Mouse (Mus musculus) G1E (cell line): ENCODE results near the gene Crabp2. TPM values are rescaled to one million over a fixed set of nuclear protein-coding genes. Genes with fewer than 3 reads are reported as not detected.

Experiments used
- ATAC-seq: 2 replicates; pipeline ENCODE4 v1.8.0; 2016; ENCODE audit warnings: mild to moderate bottlenecking; ENCODE audit not compliant: insufficient number of reproducible peaks, poor library complexity, low FRiP score, severe bottlenecking; ENCODE audit errors: extremely low read depth
- DNase-seq: peaks from one replicate; pipeline ENCODE4 v3.0.0; 2012; ENCODE audit warnings: low spot score
- H3K27me3 ChIP-seq: 2 replicates; pipeline ENCODE4 v1.6.1; 2012; ENCODE audit warnings: mild to moderate bottlenecking, low read length, inconsistent platforms; ENCODE audit not compliant: insufficient read depth
- H3K36me3 ChIP-seq: replicated peaks from 2 replicates; pipeline ENCODE3; 2012; ENCODE audit warnings: mild to moderate bottlenecking, inconsistent platforms
- H3K4me1 ChIP-seq: 2 replicates; pipeline ENCODE4 v1.6.1; 2012; ENCODE audit warnings: low read depth, low read length, inconsistent platforms, mixed read lengths; ENCODE audit not compliant: insufficient read depth
- H3K4me3 ChIP-seq: 2 replicates; pipeline ENCODE4 v1.5.1; 2012; ENCODE audit warnings: low read depth, mild to moderate bottlenecking, inconsistent platforms, low read length, moderate library complexity, mixed read lengths
- H3K9me3 ChIP-seq: replicated peaks from 2 replicates; pipeline ENCODE4 v1.6.1; 2012; ENCODE audit warnings: inconsistent platforms
- CTCF ChIP-seq: IDR thresholded peaks from 2 replicates; pipeline ENCODE4 v1.5.1; 2012; ENCODE audit warnings: low read depth, low read length, inconsistent platforms, mixed read lengths
- GATA1 ChIP-seq: IDR thresholded peaks from 2 replicates; pipeline ENCODE4 v1.6.1; 2012; ENCODE audit warnings: borderline replicate concordance, low read length, inconsistent platforms, mixed read lengths
- GATA2 ChIP-seq: IDR thresholded peaks from 2 replicates; pipeline ENCODE4 v1.6.1; 2012; ENCODE audit warnings: low read depth, low read length, inconsistent platforms, borderline replicate concordance
- POLR2AphosphoS5 ChIP-seq: IDR thresholded peaks from 2 replicates; pipeline ENCODE4 v1.6.1; 2012; ENCODE audit warnings: low read depth, low read length, inconsistent platforms; ENCODE audit not compliant: insufficient replicate concordance
- TAL1 ChIP-seq: conservative IDR thresholded peaks from 2 replicates; pipeline ENCODE4 v1.6.1; 2012; ENCODE audit warnings: low read depth, low read length, inconsistent platforms, mixed read lengths
- polyA plus RNA-seq: library from polyadenylated mRNA; stranded (reverse); fragments of >175 nt; gene quantifications from 2 replicates; pipeline ENCODE4 v1.2.3, GENCODE M21; 2012
- total RNA-seq, 2 experiments: library from RNA; stranded (forward) in 1 of 2; stranded (reverse) in 1 of 2; fragments of 200-1000 nt in 1 of 2; fragments of >200 nt in 1 of 2; fragmentation: Nextera tagmentation in 1 of 2; gene quantifications; 2 replicates each; pipeline ENCODE4 v1.2.3; 2014 to 2017

The Crabp2 gene
- total and polyA plus RNA-seq, 3 experiments, result 0.38 TPM; not detected in 2

- TF ChIP-seq GATA2, result no peak
- TF ChIP-seq CTCF, result no peak
- TF ChIP-seq POLR2AphosphoS5, result no peak
- no peak for TF ChIP-seq GATA1
Measured at GRCm38 (mm10) chr3:87934501-87934900, 14.0 kb upstream of the Crabp2 start.

GRCm38 (mm10) chr3:87935201-87935600 lies 13.3 kb upstream of the Crabp2 start:
- Histone ChIP-seq H3K4me1 (peaks cover 59% of the 10 kb centered on the region), H3K27me3 (no peaks in the 10 kb centered on the region), H3K36me3 (peaks cover 88% of the 10 kb centered on the region), H3K9me3 (no peaks in the 10 kb centered on the region), H3K4me3 (no peak overlapping the region)
- no peak for TF ChIP-seq TAL1
- no peak for TF ChIP-seq CTCF
- no peak for TF ChIP-seq GATA2
- TF ChIP-seq POLR2AphosphoS5, result no peak
- TF ChIP-seq GATA1, result no peak
- DNase-seq (no peak), ATAC-seq (no peak)

More at GRCm38 (mm10) chr3:87934501-87934900, 14.0 kb upstream of the Crabp2 start:
- DNase-seq, result no peak
- ATAC-seq, result no peak
- Histone ChIP-seq H3K36me3 (peaks cover 81% of the 10 kb centered on the region), H3K27me3 (no peaks in the 10 kb centered on the region), H3K4me3 (peak overlapping the region; percentile 53; the same call in 1 of the 2 replicates), H3K4me1 (peaks cover 59% of the 10 kb centered on the region), H3K9me3 (no peaks in the 10 kb centered on the region)

- ATAC-seq, result no peak
- Histone ChIP-seq H3K36me3 (peaks cover 92% of the 10 kb centered on the region), H3K4me1 (peaks cover 59% of the 10 kb centered on the region)
Measured at GRCm38 (mm10) chr3:87935776-87936175, 12.7 kb upstream of the Crabp2 start.

GRCm38 (mm10) chr3:87940611-87941010 lies 7.9 kb upstream of the Crabp2 start:
- no peaks in the 10 kb centered on the region for H3K9me3 ChIP-seq
- TF ChIP-seq GATA1 (no peak), GATA2 (no peak), TAL1 (no peak), CTCF (no peak), POLR2AphosphoS5 (no peak)
- ATAC-seq, result no peak
- no peaks in the 10 kb centered on the region for H3K27me3 ChIP-seq
- peaks cover 97% of the 10 kb centered on the region for H3K36me3 ChIP-seq
- DNase-seq, result no peak
- peaks cover 18% of the 10 kb centered on the region for H3K4me1 ChIP-seq
- no peak overlapping the region for H3K4me3 ChIP-seq

More at GRCm38 (mm10) chr3:87935776-87936175, 12.7 kb upstream of the Crabp2 start:
- DNase-seq, result no peak
- Histone ChIP-seq H3K27me3 (no peaks in the 10 kb centered on the region), H3K4me3 (peak overlapping the region; percentile 60; the same call in 1 of the 2 replicates), H3K9me3 (no peaks in the 10 kb centered on the region)
- TF ChIP-seq CTCF (peak; percentile 83), GATA2 (no peak), TAL1 (no peak), POLR2AphosphoS5 (no peak), GATA1 (no peak)

- Histone ChIP-seq H3K27me3 (peaks cover 7% of the 10 kb centered on the region), H3K36me3 (peaks cover 82% of the 10 kb centered on the region)
- ATAC-seq, result no peak
Measured at GRCm38 (mm10) chr3:87942471-87942870, 6.0 kb upstream of the Crabp2 start.

GRCm38 (mm10) chr3:87943586-87943985 lies 4.9 kb upstream of the Crabp2 start:
- no peaks in the 10 kb centered on the region for H3K9me3 ChIP-seq
- peaks cover 18% of the 10 kb centered on the region for H3K27me3 ChIP-seq
- DNase-seq (no peak), ATAC-seq (no peak)
- peaks cover 70% of the 10 kb centered on the region for H3K36me3 ChIP-seq
- H3K4me3 ChIP-seq, result no peak overlapping the region
- TF ChIP-seq POLR2AphosphoS5 (no peak), CTCF (no peak), TAL1 (no peak), GATA2 (no peak), GATA1 (no peak)
- H3K4me1 ChIP-seq, result peaks cover 23% of the 10 kb centered on the region

More at GRCm38 (mm10) chr3:87942471-87942870, 6.0 kb upstream of the Crabp2 start:
- no peak overlapping the region for H3K4me3 ChIP-seq
- H3K9me3 ChIP-seq, result no peaks in the 10 kb centered on the region
- no peak for DNase-seq
- no peak for TF ChIP-seq GATA1
- no peak for TF ChIP-seq TAL1
- no peak for TF ChIP-seq GATA2
- no peak for TF ChIP-seq POLR2AphosphoS5
- TF ChIP-seq CTCF, result no peak
- peaks cover 17% of the 10 kb centered on the region; the same call in 1 of the 2 replicates for H3K4me1 ChIP-seq

- DNase-seq (no peak), ATAC-seq (no peak)
- no peak overlapping the region for H3K4me3 ChIP-seq
- TF ChIP-seq GATA1 (no peak), GATA2 (no peak), POLR2AphosphoS5 (no peak), CTCF (no peak), TAL1 (no peak)
- H3K27me3 ChIP-seq, result peaks cover 32% of the 10 kb centered on the region
- H3K9me3 ChIP-seq, result no peaks in the 10 kb centered on the region
- H3K36me3 ChIP-seq, result peaks cover 56% of the 10 kb centered on the region
- peaks cover 25% of the 10 kb centered on the region for H3K4me1 ChIP-seq
Measured at GRCm38 (mm10) chr3:87944838-87945600, 3.4 kb upstream of the Crabp2 start.
